Mouse (Mus musculus) testis, postnatal 14 days (tissue): Measurements from ENCODE around the gene Cyp2c66.
"Not testable (repeated sequence)": the region's sequence is repeated elsewhere in the genome, so short reads cannot be mapped to it uniquely, and the experiment has no call there.

ENCODE experiments used
- DNase-seq: peaks from one replicate; pipeline ENCODE4 v3.0.0; 2021; ENCODE audit warnings: low spot score

The Cyp2c66 gene

DNA sequence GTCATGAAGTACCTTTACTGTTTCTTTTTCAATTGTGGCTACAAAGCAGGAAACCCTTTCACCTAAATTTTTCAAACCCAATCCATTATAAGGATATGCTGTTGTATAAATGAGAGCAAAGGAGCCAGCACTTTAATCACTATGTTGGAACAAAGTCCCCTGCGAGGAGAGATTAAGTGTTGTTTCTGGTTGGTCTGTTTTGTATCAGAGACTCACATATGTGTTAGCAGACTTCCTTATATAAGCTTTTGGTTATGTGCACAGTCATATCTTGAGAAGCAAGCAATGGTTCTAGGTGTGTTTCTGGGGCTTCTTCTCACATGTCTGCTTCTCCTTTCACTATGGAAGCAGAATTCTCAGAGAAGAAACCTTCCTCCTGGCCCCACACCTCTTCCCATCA, at the start of gene Cyp2c66:
TSS of gene Cyp2c66 (plus strand) at position 255 of the 400 bp plus-strand sequence.
- DNase-seq: no peak

DNA sequence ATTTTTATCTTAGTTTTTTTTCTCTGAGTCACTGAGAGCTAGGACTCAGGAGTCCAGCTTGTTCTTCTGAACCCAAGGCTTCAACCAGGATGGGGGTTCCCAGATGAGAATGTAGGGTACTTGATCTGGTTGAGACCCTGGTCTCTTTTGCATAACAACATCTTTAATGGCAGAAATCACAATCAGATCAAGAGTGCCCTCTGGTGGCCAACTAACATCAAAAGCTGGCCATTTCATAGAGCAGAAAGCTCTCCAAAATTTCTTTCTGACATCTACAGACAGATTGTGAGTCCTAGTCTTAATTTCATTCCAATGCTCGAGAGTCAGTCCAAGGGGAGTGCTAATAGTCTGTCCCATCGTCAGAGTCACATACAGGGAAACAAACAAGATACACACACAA, 14.9 kb upstream of the Cyp2c66 start:
- DNase-seq: not testable (repeated sequence)

DNA sequence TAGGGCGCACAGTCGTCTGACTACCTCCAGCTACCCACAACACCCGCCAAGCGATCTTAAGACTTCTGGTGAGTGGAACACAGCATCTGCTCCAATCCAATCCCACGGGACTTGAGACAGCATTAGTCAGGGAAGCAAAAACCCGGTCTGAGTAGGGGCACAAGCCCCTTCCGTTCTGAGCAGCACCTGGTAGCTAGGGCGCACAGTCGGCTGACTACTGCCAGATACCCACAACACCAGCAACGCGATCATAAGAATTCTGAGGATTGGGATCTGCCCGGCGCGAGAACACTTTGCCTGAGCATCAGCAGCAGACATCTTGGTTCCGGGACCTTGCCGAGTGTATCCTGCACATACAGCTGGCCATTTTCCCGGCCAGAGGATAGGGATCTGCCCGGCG, 43.1 kb downstream of the Cyp2c66 start:
- not testable (repeated sequence) for DNase-seq
